Mouse (Mus musculus) heart, embryonic 14.5 days (tissue): Measurements from ENCODE around the gene Hemgn. TPM values are rescaled to one million over a fixed set of nuclear protein-coding genes. Genes with fewer than 3 reads are reported as not detected.

Source experiments
- ATAC-seq: fragments of 200-750 bp; cut with Nextera tagmentation; 2 replicates; pipeline ENCODE4 v1.8.0; 2017; ENCODE audit warnings: low read depth, moderate TSS enrichment; ENCODE audit not compliant: insufficient number of reproducible peaks, insufficient read depth, low FRiP score
- H3K27ac ChIP-seq, 2 experiments: fragments of 200-500 bp in 1 of 2; fragments of 300-500 bp in 1 of 2; sonication (generic) in 1 of 2; replicated peaks in 1 of 2; 2 replicates each; pipeline ENCODE4 v1.5.1; 2012 to 2014; ENCODE audit warnings: low read depth in 2 of 2, low read length in 2 of 2, control low read depth in 1 of 2, mild to moderate bottlenecking in 1 of 2, mixed read lengths in 1 of 2; ENCODE audit not compliant: control insufficient read depth in 1 of 2, insufficient read depth in 1 of 2
- H3K27me3 ChIP-seq: fragments of 300-500 bp; sonication (generic); 2 replicates; pipeline ENCODE4 v1.6.1; 2014; ENCODE audit warnings: mild to moderate bottlenecking, low read length, control low read depth; ENCODE audit not compliant: control insufficient read depth, insufficient read depth
- H3K36me3 ChIP-seq: fragments of 300-500 bp; sonication (generic); 2 replicates; pipeline ENCODE4 v1.6.1; 2014; ENCODE audit warnings: mild to moderate bottlenecking, control low read depth, low read length, mixed read lengths; ENCODE audit not compliant: control insufficient read depth, insufficient read depth
- H3K4me1 ChIP-seq, 2 experiments: fragments of 200-500 bp in 1 of 2; fragments of 300-500 bp in 1 of 2; sonication (generic) in 1 of 2; 2 replicates each; pipeline ENCODE4 v1.6.1; 2012 to 2014; ENCODE audit warnings: low read length in 2 of 2, control low read depth in 1 of 2, mixed read lengths in 1 of 2; ENCODE audit not compliant: control insufficient read depth in 2 of 2, insufficient read depth in 2 of 2
- H3K4me2 ChIP-seq: fragments of 300-500 bp; sonication (generic); 2 replicates; pipeline ENCODE4 v1.6.1; 2014; ENCODE audit warnings: mild to moderate bottlenecking, low read length
- H3K4me3 ChIP-seq, 2 experiments: fragments of 200-500 bp in 1 of 2; fragments of 300-500 bp in 1 of 2; sonication (generic) in 1 of 2; 2 replicates each; pipeline ENCODE4 v1.5.1; 2012 to 2014; ENCODE audit warnings: low read length in 2 of 2, mild to moderate bottlenecking in 2 of 2, control low read depth in 1 of 2, low read depth in 1 of 2, moderate library complexity in 1 of 2; ENCODE audit not compliant: control insufficient read depth in 1 of 2, insufficient read depth in 1 of 2
- H3K9ac ChIP-seq: fragments of 300-500 bp; sonication (generic); 2 replicates; pipeline ENCODE4 v1.6.1; 2014; ENCODE audit warnings: mild to moderate bottlenecking, low read length
- H3K9me3 ChIP-seq: fragments of 300-500 bp; sonication (generic); 2 replicates; pipeline ENCODE4 v1.6.1; 2016; ENCODE audit warnings: low read length, control low read depth; ENCODE audit not compliant: control insufficient read depth
- WGBS: fragments of 180-500 bp; shearing (Covaris S2); extraction: QIAGEN DNeasy Blood & Tissue Kit; methylation state at CpG from one replicate; pipeline ENCODE4 v1.1.7; 2014; 5-methylcytosine and 5-hydroxymethylcytosine counted together
- polyA plus RNA-seq: library from polyadenylated mRNA; unstranded; fragments of >200 nt; fragmentation: Nextera tagmentation; extraction: Ambion mirVana; gene quantifications from 2 replicates; pipeline ENCODE4 v1.2.1, GENCODE M21; 2014

Gene Hemgn
- polyA plus RNA-seq, 1 experiment from 2014 or later: 0.50 TPM

GRCm38 (mm10) chr4:46442501-46442900, 29.2 kb upstream of the Hemgn start:
- Histone ChIP-seq H3K9ac (no peak overlapping the region), H3K36me3 (no peaks in the 10 kb centered on the region)
- WGBS: 76% methylated on average over 4 of the region's 4 CpGs

DNA sequence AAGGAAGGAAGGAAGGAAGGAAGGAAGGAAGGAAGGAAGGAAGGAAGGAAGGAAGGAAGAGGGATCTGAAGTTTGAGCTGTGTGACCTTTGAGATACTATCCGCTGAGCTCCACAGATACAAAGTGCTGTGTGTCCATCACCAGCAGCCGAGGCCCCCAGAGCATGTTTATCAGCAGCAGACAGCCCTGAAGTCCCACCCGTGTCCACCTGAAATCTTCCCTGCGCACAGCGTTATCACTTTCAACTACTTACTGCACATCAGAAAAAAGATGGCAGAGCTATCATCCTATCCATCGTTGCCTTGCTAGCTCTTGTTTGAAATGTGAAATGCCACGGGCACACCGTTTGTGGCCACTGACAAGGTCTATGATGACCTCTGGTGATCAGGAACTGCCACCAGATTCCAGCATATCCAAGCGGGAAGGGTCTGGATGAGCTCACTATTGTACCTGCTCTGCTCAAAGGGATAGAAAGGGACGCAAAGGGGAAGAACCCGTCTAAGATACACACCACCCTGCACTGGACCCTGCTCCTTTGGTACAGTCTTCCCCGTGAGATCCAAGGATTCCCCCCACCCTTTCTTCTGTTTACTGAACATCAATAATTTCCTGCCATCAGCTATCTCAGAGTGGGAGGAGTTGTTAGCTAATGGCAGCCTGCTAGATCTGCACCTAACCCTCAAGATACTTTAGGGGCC, 19.2 kb upstream of the Hemgn start:
- Histone ChIP-seq H3K36me3 (no peaks in the 10 kb centered on the region), H3K4me3 (no peak overlapping the region), H3K27ac (no peak overlapping the region), H3K4me2 (no peak overlapping the region), H3K4me1 (no peaks in the 10 kb centered on the region), H3K9me3 (no peaks in the 10 kb centered on the region), H3K9ac (no peak overlapping the region), H3K27me3 (no peaks in the 10 kb centered on the region)
- 68% methylated on average over 12 of the region's 12 CpGs for WGBS
- ATAC-seq: no peak

More at GRCm38 (mm10) chr4:46442501-46442900, 29.2 kb upstream of the Hemgn start:
- no peak overlapping the region for H3K27ac ChIP-seq
- no peak overlapping the region for H3K4me2 ChIP-seq
- H3K9me3 ChIP-seq: no peaks in the 10 kb centered on the region
- H3K4me1 ChIP-seq: no peaks in the 10 kb centered on the region
- no peak overlapping the region for H3K4me3 ChIP-seq
- H3K27me3 ChIP-seq: no peaks in the 10 kb centered on the region
- ATAC-seq: no peak

- H3K4me3 ChIP-seq: no peak overlapping the region
- H3K27me3 ChIP-seq: no peaks in the 10 kb centered on the region
- ATAC-seq: no peak
- H3K27ac ChIP-seq: no peak overlapping the region
- H3K36me3 ChIP-seq: no peaks in the 10 kb centered on the region
- no peaks in the 10 kb centered on the region for H3K9me3 ChIP-seq
- no peaks in the 10 kb centered on the region for H3K4me1 ChIP-seq
- H3K9ac ChIP-seq: no peak overlapping the region
- no peak overlapping the region for H3K4me2 ChIP-seq
- WGBS: 59% methylated on average over 10 of the region's 10 CpGs
Observed at GRCm38 (mm10) chr4:46428903-46429499, 15.7 kb upstream of the Hemgn start.

DNA sequence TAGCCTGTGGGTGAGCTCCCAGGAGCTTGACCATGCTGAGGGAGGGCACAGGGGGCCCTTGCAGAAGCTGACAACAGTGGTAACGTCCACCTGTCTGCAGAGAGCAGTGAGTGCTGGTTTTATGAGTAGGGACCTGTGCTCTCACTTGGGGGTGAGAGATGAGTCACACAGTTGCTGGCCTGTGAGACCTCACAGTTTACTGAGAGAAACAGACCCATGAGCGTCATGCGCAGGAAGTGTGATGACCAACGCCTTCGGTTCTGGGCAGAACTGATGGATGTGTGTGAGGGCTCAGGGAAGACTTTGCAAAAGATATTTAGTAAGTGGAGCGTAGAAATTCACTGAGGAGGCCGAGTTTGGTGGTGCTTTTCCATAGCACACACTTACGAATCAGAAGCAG, 9.3 kb upstream of the Hemgn start:
- Histone ChIP-seq H3K4me3 (no peak overlapping the region), H3K27me3 (no peaks in the 10 kb centered on the region), H3K27ac (no peak overlapping the region), H3K9ac (no peak overlapping the region), H3K4me1 (no peaks in the 10 kb centered on the region; a peak in 1 of 4 replicates), H3K36me3 (no peaks in the 10 kb centered on the region), H3K4me2 (no peak overlapping the region), H3K9me3 (no peaks in the 10 kb centered on the region)
- 78% methylated on average over 8 of the region's 8 CpGs for WGBS
- no peak for ATAC-seq

GRCm38 (mm10) chr4:46418851-46419250, 5.5 kb upstream of the Hemgn start:
- Histone ChIP-seq H3K9me3 (no peaks in the 10 kb centered on the region), H3K36me3 (no peaks in the 10 kb centered on the region), H3K9ac (no peak overlapping the region), H3K4me2 (no peak overlapping the region), H3K4me1 (no peaks in the 10 kb centered on the region; a peak in 1 of 4 replicates), H3K27ac (no peak overlapping the region), H3K4me3 (no peak overlapping the region), H3K27me3 (no peaks in the 10 kb centered on the region)
- ATAC-seq: no peak
- 66% methylated on average over 9 of the region's 9 CpGs for WGBS

GRCm38 (mm10) chr4:46417491-46417890, 4.2 kb upstream of the Hemgn start:
- Histone ChIP-seq H3K27ac (no peak overlapping the region), H3K4me1 (no peaks in the 10 kb centered on the region; a peak in 1 of 4 replicates), H3K9ac (no peak overlapping the region), H3K9me3 (no peaks in the 10 kb centered on the region), H3K4me2 (no peak overlapping the region), H3K27me3 (no peaks in the 10 kb centered on the region), H3K36me3 (no peaks in the 10 kb centered on the region), H3K4me3 (no peak overlapping the region)
- ATAC-seq: no peak
- WGBS: 69% methylated on average over 3 of the region's 3 CpGs

- Histone ChIP-seq H3K4me2 (no peak overlapping the region), H3K4me3 (no peak overlapping the region), H3K27ac (no peak overlapping the region), H3K36me3 (no peaks in the 10 kb centered on the region), H3K9ac (no peak overlapping the region), H3K4me1 (no peaks in the 10 kb centered on the region), H3K9me3 (no peaks in the 10 kb centered on the region), H3K27me3 (no peaks in the 10 kb centered on the region)
- ATAC-seq: no peak
- 28% methylated on average over 1 of the region's 1 CpGs for WGBS
Observed at GRCm38 (mm10) chr4:46412113-46412512, 1.2 kb downstream of the Hemgn start.

DNA sequence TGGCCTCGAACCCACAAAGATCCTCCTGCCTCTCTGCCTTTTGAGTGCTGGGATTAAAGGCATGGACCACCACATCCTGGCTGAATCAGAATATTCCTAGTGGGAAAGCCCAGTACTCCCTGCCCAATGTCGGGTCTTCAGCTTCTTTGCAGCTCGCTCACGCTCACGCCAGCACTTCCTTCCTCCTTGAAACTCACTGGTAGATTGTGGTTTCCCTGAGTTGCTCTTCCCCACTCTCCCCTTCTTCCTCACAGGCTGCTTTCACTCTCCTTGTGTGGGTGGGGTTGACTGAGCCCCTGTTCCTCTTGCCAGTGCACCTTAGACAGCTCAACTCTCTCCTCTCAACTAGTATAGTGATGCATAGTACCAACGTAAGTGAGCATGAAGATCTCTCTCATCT, 1.8 kb downstream of the Hemgn start:
- no peaks in the 10 kb centered on the region for H3K4me1 ChIP-seq

More for the DNA sequence above, 1.8 kb downstream of the Hemgn start:
- H3K27ac ChIP-seq: no peak overlapping the region
- no peaks in the 10 kb centered on the region for H3K9me3 ChIP-seq
- ATAC-seq: no peak
- no peak overlapping the region for H3K4me2 ChIP-seq
- no peaks in the 10 kb centered on the region for H3K36me3 ChIP-seq
- H3K4me3 ChIP-seq: no peak overlapping the region
- WGBS: 73% methylated on average over 6 of the region's 6 CpGs
- no peaks in the 10 kb centered on the region for H3K27me3 ChIP-seq
- H3K9ac ChIP-seq: no peak overlapping the region
